Mouse (Mus musculus): ENCODE results near the gene Sp2. TPM values are rescaled to one million over a fixed set of nuclear protein-coding genes. Genes with fewer than 3 reads are reported as not detected.
A peak's percentile ranks its signal among the peaks of the same experiment; 100 is the strongest.

Sp2 gene
- polyA plus RNA-seq, 1 experiment = 10.3 TPM

DNA sequence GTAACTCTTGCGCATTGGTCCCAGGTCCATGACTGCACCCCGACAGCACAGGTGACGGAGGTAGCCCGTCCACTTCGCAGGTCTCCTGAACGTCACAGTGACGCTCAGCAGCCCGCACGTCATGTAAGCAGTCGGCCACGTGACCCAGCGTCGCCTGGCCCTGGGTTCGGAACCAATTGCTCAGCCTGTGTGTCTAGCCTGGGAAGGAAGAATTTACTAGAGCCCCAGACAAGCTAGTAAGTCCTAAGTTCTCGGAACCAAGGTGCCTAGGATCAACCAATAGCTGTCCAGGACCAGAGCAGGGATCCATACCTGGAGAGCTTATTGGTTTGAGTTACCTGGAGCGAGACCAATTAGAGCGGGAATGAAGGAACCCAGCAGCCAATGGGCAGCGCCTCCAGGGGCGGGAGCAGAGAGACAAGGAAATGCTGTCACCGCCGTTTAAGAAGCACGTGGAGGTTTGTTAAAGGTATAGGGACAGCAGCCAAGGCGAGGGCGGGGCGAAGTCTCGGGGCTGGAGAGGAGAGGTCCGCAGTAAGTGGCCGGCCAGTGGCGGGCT, 38.9 kb downstream of the Sp2 start, which contains the start of gene Pnpo:
Gene Pnpo (minus strand): TSS at position 241 of the 559 bp plus-strand sequence.
- Histone ChIP-seq H3K27ac (ENCODE audit: insufficient read depth, low read length) (no peak within 1 kb of the TSS), H3K4me1 (ENCODE audit: control insufficient read depth, insufficient read depth, low read length) (peaks cover 1% of the 10 kb centered on the region; the same call in 1 of the 2 replicates), H3K4me3 (ENCODE audit: insufficient read depth, low read length) (peak within 1 kb of the TSS; percentile 54)
- peak; percentile 91 for TF ChIP-seq POLR2A (IDR thresholded peaks at IDR 0.05; ENCODE audit: extremely low read depth, insufficient read depth, low read length)
- no peak for TF ChIP-seq CTCF (IDR thresholded peaks at IDR 0.05; ENCODE audit: extremely low read depth, insufficient read depth, low read length)

GRCm38 (mm10) chr11:96941989-96942590, 40.7 kb downstream of the Sp2 start:
- Histone ChIP-seq H3K27ac (ENCODE audit: insufficient read depth, low read length) (no peak overlapping the region), H3K4me3 (ENCODE audit: insufficient read depth, low read length) (no peak overlapping the region), H3K4me1 (ENCODE audit: control insufficient read depth, insufficient read depth, low read length) (peaks cover 1% of the 10 kb centered on the region; the same call in 1 of the 2 replicates)
- TF ChIP-seq POLR2A (IDR thresholded peaks at IDR 0.05; ENCODE audit: extremely low read depth, insufficient read depth, low read length) = no peak
- TF ChIP-seq CTCF (IDR thresholded peaks at IDR 0.05; ENCODE audit: extremely low read depth, insufficient read depth, low read length) = no peak

GRCm38 (mm10) chr11:96940578-96941465, 41.9 kb downstream of the Sp2 start:
- no peak overlapping the region for H3K4me3 ChIP-seq (ENCODE audit: insufficient read depth, low read length)
- TF ChIP-seq CTCF (IDR thresholded peaks at IDR 0.05; ENCODE audit: extremely low read depth, insufficient read depth, low read length) = no peak
- no peak for TF ChIP-seq POLR2A (IDR thresholded peaks at IDR 0.05; ENCODE audit: extremely low read depth, insufficient read depth, low read length)
- no peaks in the 10 kb centered on the region; the same call in 1 of the 2 replicates for H3K4me1 ChIP-seq (ENCODE audit: control insufficient read depth, insufficient read depth, low read length)
- no peak overlapping the region for H3K27ac ChIP-seq (ENCODE audit: insufficient read depth, low read length)

- Histone ChIP-seq H3K4me1 (ENCODE audit: control insufficient read depth, insufficient read depth, low read length) (no peaks in the 10 kb centered on the region), H3K4me3 (ENCODE audit: insufficient read depth, low read length) (no peak overlapping the region), H3K27ac (ENCODE audit: insufficient read depth, low read length) (no peak overlapping the region)
- TF ChIP-seq POLR2A (IDR thresholded peaks at IDR 0.05; ENCODE audit: extremely low read depth, insufficient read depth, low read length) (no peak), CTCF (IDR thresholded peaks at IDR 0.05; ENCODE audit: extremely low read depth, insufficient read depth, low read length) (no peak)
These were observed 44.3 kb downstream of the Sp2 start for GRCm38 (mm10) chr11:96938426-96938800.

DNA sequence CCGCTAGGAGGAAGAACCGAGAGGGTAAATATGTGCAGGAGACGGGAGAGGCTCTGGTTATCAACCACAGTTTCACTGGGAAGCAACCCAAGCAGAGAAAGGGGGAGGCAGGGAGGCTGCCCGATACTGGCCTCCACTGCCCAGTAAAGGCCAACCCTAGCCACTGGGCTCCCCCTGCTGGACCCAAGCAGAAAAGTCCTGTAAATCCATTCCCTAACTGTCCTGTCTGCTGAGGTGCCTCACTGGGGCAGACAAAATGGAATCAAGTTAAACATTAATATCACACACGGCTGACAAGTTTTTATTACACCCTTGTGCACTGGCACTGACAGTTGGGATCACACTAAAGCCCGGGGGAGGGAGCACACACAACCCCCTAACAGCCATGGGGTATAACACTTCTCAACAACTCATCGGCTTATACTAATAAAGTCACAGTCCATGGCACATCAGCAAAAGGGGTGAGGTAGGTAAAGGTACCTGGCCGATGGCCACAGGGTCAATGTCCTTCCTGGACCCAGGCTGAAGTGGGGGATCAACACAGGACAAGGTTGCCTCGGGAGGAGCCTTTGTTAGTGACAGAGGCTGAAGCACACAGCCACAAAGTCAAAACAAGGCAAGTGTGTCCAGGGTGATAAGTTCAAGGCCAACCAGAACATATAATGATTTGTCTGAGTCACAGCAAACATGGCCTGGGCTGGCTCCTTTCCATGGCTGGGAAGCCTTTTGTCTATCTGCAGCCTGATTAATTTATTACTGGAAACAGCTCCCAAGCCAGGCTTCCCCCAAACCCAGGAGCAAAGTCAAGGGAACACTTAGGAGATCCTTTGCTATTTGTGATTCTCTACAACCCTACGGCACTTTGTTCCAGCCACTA, 45.0 kb downstream of the Sp2 start:
- Histone ChIP-seq H3K4me1 (ENCODE audit: control insufficient read depth, insufficient read depth, low read length) (no peaks in the 10 kb centered on the region), H3K4me3 (ENCODE audit: insufficient read depth, low read length) (no peak overlapping the region), H3K27ac (ENCODE audit: insufficient read depth, low read length) (no peak overlapping the region)
- TF ChIP-seq POLR2A (IDR thresholded peaks at IDR 0.05; ENCODE audit: extremely low read depth, insufficient read depth, low read length) (no peak), CTCF (IDR thresholded peaks at IDR 0.05; ENCODE audit: extremely low read depth, insufficient read depth, low read length) (peak; percentile 47)

- TF ChIP-seq CTCF (IDR thresholded peaks at IDR 0.05; ENCODE audit: extremely low read depth, insufficient read depth, low read length) (no peak), POLR2A (IDR thresholded peaks at IDR 0.05; ENCODE audit: extremely low read depth, insufficient read depth, low read length) (no peak)
- no peaks in the 10 kb centered on the region for H3K4me1 ChIP-seq (ENCODE audit: control insufficient read depth, insufficient read depth, low read length)
- no peak overlapping the region for H3K27ac ChIP-seq (ENCODE audit: insufficient read depth, low read length)
- H3K4me3 ChIP-seq (ENCODE audit: insufficient read depth, low read length) = no peak overlapping the region
These were observed 46.7 kb downstream of the Sp2 start for GRCm38 (mm10) chr11:96935872-96936650.

- no peak overlapping the region for H3K4me3 ChIP-seq (ENCODE audit: insufficient read depth, low read length)
- TF ChIP-seq CTCF (IDR thresholded peaks at IDR 0.05; ENCODE audit: extremely low read depth, insufficient read depth, low read length) = no peak
- no peak; the same call in 1 of the 2 replicates for TF ChIP-seq POLR2A (IDR thresholded peaks at IDR 0.05; ENCODE audit: extremely low read depth, insufficient read depth, low read length)
- no peak overlapping the region for H3K27ac ChIP-seq (ENCODE audit: insufficient read depth, low read length)
- H3K4me1 ChIP-seq (ENCODE audit: control insufficient read depth, insufficient read depth, low read length) = no peaks in the 10 kb centered on the region
These were observed 47.8 kb downstream of the Sp2 start for GRCm38 (mm10) chr11:96934921-96935356.

- H3K4me1 ChIP-seq (ENCODE audit: control insufficient read depth, insufficient read depth, low read length) = no peaks in the 10 kb centered on the region
- TF ChIP-seq POLR2A (IDR thresholded peaks at IDR 0.05; ENCODE audit: extremely low read depth, insufficient read depth, low read length) = no peak
- no peak overlapping the region for H3K27ac ChIP-seq (ENCODE audit: insufficient read depth, low read length)
- no peak overlapping the region for H3K4me3 ChIP-seq (ENCODE audit: insufficient read depth, low read length)
These were observed 49.0 kb downstream of the Sp2 start for GRCm38 (mm10) chr11:96933562-96934276.

Measured in cortical plate, adult 2 months (tissue).